Mouse (Mus musculus) kidney, postnatal 0 days (tissue): ENCODE results near the gene Cracr2b. TPM values are rescaled to one million over a fixed set of nuclear protein-coding genes. Genes with fewer than 3 reads are reported as not detected.
"Not testable (repeated sequence)": the region's sequence is repeated elsewhere in the genome, so short reads cannot be mapped to it uniquely, and the experiment has no call there.

Experiments
- ATAC-seq: fragments of 200-750 bp; cut with Nextera tagmentation; replicated peaks from 2 replicates; pipeline ENCODE4 v1.8.0; 2017; ENCODE audit warnings: low read depth, moderate number of reproducible peaks, moderate TSS enrichment, moderate library complexity; ENCODE audit not compliant: low FRiP score
- DNase-seq: peaks from one replicate; pipeline ENCODE4 v3.0.0-alpha.2; 2016; ENCODE audit warnings: low spot score
- H3K27ac ChIP-seq: fragments of 300-500 bp; sonication (generic); 2 replicates; pipeline ENCODE4 v1.5.1; 2014; ENCODE audit warnings: mild to moderate bottlenecking
- H3K27me3 ChIP-seq: fragments of 300-500 bp; sonication (generic); 2 replicates; pipeline ENCODE4 v1.6.1; 2014; ENCODE audit warnings: low read length, mixed read lengths; ENCODE audit not compliant: insufficient read depth
- H3K36me3 ChIP-seq: fragments of 300-500 bp; sonication (generic); 2 replicates; pipeline ENCODE4 v1.6.1; 2014; ENCODE audit warnings: low read length, mixed read lengths; ENCODE audit not compliant: insufficient read depth
- H3K4me1 ChIP-seq: fragments of 300-500 bp; sonication (generic); replicated peaks from 2 replicates; pipeline ENCODE4 v1.6.1; 2014; ENCODE audit warnings: antibody characterized with exemption, low read length, mixed read lengths; ENCODE audit not compliant: insufficient read depth
- H3K4me2 ChIP-seq: fragments of 300-500 bp; sonication (generic); 2 replicates; pipeline ENCODE4 v1.6.1; 2014; ENCODE audit warnings: mild to moderate bottlenecking, low read length, moderate library complexity, mixed read lengths
- H3K4me3 ChIP-seq: fragments of 300-500 bp; sonication (generic); replicated peaks from 2 replicates; pipeline ENCODE4 v1.5.1; 2014; ENCODE audit warnings: low read depth, low read length
- H3K9ac ChIP-seq: fragments of 300-500 bp; sonication (generic); 2 replicates; pipeline ENCODE4 v1.6.1; 2014; ENCODE audit warnings: low read depth, low read length
- H3K9me3 ChIP-seq: fragments of 300-500 bp; sonication (generic); replicated peaks from 2 replicates; pipeline ENCODE4 v1.6.1; 2016; ENCODE audit warnings: low read length, inconsistent platforms, mixed read lengths
- CTCF ChIP-seq: IDR thresholded peaks from 2 replicates; pipeline ENCODE4 v1.5.1; 2016; ENCODE audit warnings: antibody characterized with exemption, low read depth, mild to moderate bottlenecking, moderate library complexity
- whole genome bisulfite sequencing: fragments of 180-500 bp; shearing (Covaris S2); extraction: QIAGEN DNeasy Blood & Tissue Kit; methylation state at CpG from one replicate; pipeline ENCODE4 v1.1.7; 2014; 5-methylcytosine and 5-hydroxymethylcytosine counted together
- polyA plus RNA-seq: library from polyadenylated mRNA; unstranded; fragments of >200 nt; fragmentation: Nextera tagmentation; extraction: Ambion mirVana; gene quantifications from 2 replicates; pipeline ENCODE4 v1.2.1, GENCODE M21; 2015

Gene Cracr2b
- polyA plus RNA-seq, 1 experiment from 2014 or later = 16.1 TPM

DNA sequence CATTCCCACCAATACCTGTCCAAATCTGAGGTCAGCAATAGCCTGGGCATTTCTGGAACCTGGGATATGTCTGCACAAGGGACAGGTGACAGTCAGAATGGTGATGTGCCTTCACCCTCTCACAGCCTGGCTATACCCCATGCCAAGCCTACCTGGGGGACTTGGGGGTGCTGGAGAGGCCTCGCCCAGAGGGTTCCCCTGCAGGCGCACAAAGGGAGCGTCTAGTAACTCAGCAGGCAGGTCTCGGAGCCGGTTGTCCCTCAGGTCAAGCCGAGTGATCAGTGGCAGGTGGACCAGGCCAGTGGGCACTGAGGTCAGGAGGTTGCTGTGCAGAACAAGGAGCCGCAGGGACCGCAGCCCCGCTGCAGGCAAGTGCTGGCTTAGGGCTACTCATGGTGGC is 19.4 kb upstream of the Cracr2b start:
- peaks cover 23% of the 10 kb centered on the region for H3K4me1 ChIP-seq
- no peaks in the 10 kb centered on the region for H3K9me3 ChIP-seq
- DNase-seq = no peak
- H3K4me2 ChIP-seq = no peak overlapping the region
- peaks cover 5% of the 10 kb centered on the region; the same call in 1 of the 2 replicates for H3K36me3 ChIP-seq
- ATAC-seq = no peak
- H3K9ac ChIP-seq = no peak overlapping the region
- 86% methylated on average over 9 of the region's 9 CpGs for WGBS
- no peaks in the 10 kb centered on the region for H3K27me3 ChIP-seq
- no peak for TF ChIP-seq CTCF
- H3K4me3 ChIP-seq = no peak overlapping the region
- no peak overlapping the region for H3K27ac ChIP-seq

DNA sequence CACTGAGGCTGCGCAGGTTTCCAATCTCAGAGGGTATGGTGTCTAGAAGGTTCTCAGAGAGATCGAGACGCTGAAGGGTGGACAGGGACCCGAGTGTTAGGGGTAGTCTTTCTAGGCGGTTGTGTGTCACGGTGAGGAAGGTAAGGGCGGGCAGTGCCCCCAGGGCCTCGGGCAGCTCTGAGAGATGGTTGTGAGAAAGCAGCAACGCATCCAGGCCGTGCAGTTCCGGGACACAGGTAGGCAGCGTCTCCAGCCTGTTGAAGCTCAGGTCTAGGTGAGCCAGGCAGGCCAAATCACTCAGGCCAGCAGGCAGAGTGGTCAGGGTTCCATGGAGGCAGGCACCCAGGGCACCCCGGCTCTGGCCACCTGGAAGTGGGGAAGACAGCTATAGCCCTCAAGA is 18.7 kb upstream of the Cracr2b start:
- Histone ChIP-seq H3K9me3 (no peaks in the 10 kb centered on the region), H3K4me2 (peak overlapping the region; percentile 88; the same call in 1 of the 2 replicates), H3K4me1 (peaks cover 18% of the 10 kb centered on the region; the same call in 1 of the 2 replicates), H3K27me3 (no peaks in the 10 kb centered on the region), H3K36me3 (peaks cover 5% of the 10 kb centered on the region; the same call in 1 of the 2 replicates), H3K27ac (no peak overlapping the region), H3K4me3 (no peak overlapping the region), H3K9ac (peak overlapping the region; percentile 61; the same call in 1 of the 2 replicates)
- no peak for TF ChIP-seq CTCF
- DNase-seq (no peak), ATAC-seq (no peak)
- 89% methylated on average over 13 of the region's 13 CpGs for WGBS

DNA sequence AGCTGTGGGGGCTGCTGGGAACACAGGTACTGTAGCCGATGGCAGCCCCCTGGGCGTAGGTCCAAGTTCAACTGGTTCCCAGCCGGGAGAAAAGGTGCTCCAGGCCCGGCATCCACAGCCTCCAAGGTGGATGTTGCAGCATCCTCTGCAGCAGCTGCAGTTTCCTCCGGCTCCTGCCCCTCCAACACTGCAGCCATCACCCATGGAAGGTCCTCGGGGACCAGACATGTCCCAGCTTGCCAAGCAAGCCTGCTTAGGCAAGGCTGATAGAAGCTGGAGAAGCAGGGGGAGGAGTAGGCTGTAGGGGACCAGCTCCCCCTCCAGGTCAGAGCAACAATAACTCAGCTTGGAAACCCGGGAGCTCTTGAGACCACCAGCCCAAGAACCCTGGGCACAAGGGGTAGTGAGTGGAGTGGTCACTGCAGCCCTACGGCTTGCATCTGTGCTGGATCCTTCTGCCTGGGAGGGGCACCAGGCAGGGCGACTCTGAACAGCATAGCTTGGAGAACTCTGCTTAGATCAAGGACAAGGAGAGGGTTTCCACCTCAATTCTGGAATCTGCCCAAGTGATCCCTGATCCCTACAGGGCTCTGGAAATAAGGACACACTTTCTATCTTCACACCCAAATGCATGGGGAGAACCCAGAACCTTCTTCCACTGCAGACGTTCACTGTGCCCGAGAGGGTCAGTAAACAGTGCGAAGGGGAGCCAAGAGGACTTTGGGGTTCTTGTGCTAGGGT is 17.6 kb upstream of the Cracr2b start:
- peak; percentile 78 for DNase-seq

DNA sequence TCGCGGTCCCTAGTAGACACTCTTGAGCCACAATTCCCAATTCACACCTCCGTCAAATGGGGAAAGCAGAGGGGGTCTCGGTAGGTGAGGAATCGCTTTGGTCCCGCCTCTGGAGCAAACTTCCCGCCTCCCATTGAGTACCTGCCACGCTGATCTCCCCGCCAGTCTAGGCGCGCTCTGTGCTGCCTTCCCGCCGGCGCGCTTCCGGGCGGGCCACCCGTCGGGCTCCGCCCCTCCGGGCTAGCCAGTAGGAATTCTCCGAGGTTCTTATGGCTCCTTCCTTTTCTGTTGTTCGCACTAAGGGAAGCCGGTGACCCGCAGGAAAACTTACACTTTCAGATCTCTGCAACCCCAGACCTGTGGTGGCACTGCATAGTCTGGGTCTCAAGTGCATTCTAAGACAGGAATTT is 17.1 kb upstream of the Cracr2b start, which contains the start of gene Pidd1:
TSS of gene Pidd1 (minus strand) at position 198 of the 410 bp plus-strand sequence.
- no peaks in the 10 kb centered on the region for H3K9me3 ChIP-seq
- DNase-seq (peak; percentile 93), ATAC-seq (peak; percentile 30; the same call in 1 of the 2 replicates)
- peak within 1 kb of the TSS; percentile 88 for H3K4me2 ChIP-seq
- peak within 1 kb of the TSS; percentile 27 for H3K27ac ChIP-seq
- H3K36me3 ChIP-seq = peaks cover 7% of the 10 kb centered on the region; the same call in 1 of the 2 replicates
- no peak for TF ChIP-seq CTCF
- 0% methylated on average over 25 of the region's 25 CpGs for WGBS
- H3K4me3 ChIP-seq = peak within 1 kb of the TSS; percentile 44
- no peaks in the 10 kb centered on the region for H3K27me3 ChIP-seq
- peaks cover 22% of the 10 kb centered on the region; the same call in 1 of the 2 replicates for H3K4me1 ChIP-seq
- peak within 1 kb of the TSS; percentile 61 for H3K9ac ChIP-seq

More for the DNA sequence above, 17.6 kb upstream of the Cracr2b start:
- Histone ChIP-seq H3K9ac (peak overlapping the region; percentile 61), H3K4me1 (peaks cover 20% of the 10 kb centered on the region; the same call in 1 of the 2 replicates), H3K27ac (peak overlapping the region; percentile 27; the same call in 1 of the 2 replicates), H3K36me3 (peaks cover 5% of the 10 kb centered on the region; the same call in 1 of the 2 replicates), H3K4me3 (peak overlapping the region; percentile 44), H3K9me3 (no peaks in the 10 kb centered on the region), H3K27me3 (no peaks in the 10 kb centered on the region), H3K4me2 (peak overlapping the region; percentile 88)
- 9% methylated on average over 12 of the region's 12 CpGs for WGBS
- peak; percentile 7; the same call in 1 of the 2 replicates for ATAC-seq
- TF ChIP-seq CTCF = peak; percentile 59

DNA sequence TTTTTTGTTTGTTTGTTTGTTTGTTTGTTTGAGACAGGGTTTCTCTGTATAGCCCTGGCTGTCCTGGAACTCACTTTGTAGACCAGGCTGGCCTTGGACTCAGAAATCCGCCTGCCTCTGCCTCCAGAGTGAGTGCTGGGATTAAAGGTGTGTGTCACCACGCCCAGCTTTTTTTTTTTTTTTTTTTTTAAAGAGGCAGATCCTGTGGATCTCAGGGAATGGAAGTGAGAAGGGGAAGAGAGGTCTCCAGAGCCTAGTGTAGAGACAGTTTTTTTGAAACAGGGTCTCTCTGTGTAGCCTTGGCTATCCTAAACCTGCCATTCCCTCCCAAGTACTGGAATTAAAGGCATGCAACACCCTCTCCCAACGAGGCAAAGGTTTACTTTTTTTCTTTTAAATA is 14.5 kb upstream of the Cracr2b start:
- DNase-seq, H3K9ac ChIP-seq, H3K9me3 ChIP-seq, H3K27ac ChIP-seq, H3K27me3 ChIP-seq, ATAC-seq, H3K4me3 ChIP-seq, H3K4me2 ChIP-seq: not testable (repeated sequence)
- Histone ChIP-seq H3K36me3 (peaks cover 11% of the 10 kb centered on the region; the same call in 1 of the 2 replicates), H3K4me1 (peaks cover 20% of the 10 kb centered on the region; the same call in 1 of the 2 replicates)
- 85% methylated on average over 3 of the region's 3 CpGs for WGBS

DNA sequence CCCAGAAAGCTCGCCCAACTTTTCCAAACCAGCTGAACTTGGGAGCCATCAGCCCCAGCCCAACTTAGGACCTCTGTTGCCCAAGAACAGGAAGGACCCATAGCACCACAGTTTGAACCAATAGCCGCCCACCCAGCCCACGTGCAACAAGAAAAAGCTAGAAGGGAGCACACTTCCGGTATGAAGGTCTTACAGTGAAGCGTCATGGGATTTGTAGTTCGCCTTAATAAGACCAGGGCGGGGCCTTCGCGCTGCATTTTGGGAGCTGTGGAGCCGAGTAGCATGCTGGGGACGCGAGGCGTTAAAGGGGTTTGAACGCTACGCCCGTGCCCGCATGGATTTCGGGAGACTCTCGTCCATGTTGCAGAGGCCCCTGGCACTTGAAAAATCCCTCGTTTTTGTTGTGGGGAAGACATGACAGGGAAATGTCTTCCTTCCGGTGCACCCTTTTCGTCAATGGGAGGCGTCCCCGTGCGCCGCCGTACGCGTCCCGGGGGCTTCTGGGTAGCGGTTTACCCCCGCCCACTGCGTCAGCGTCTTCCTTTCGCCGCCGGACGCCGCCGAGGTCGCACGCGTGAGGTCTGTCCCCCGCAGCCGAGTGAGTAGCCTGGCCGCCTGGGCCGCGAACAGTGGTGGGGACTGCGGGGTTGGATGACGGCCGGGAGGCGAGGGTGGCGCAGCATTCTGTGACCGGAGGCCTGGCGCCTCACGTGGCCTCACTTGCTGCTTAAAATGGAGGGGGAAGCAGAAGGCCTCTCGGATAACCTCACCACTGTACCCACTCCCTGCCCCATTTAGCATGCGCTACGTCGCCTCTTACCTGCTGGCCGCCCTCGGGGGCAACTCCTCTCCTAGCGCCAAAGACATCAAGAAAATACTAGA is 13.5 kb upstream of the Cracr2b start, which contains the start of gene Rplp2:
TSS of gene Rplp2 (plus strand) at position 261 of the 882 bp plus-strand sequence.
- H3K27me3 ChIP-seq = no peaks in the 10 kb centered on the region
- TF ChIP-seq CTCF = 0 out of 2 replicates have a peak, but pooled peaks have one; percentile 8
- H3K27ac ChIP-seq = peak within 1 kb of the TSS; percentile 86
- peaks cover 17% of the 10 kb centered on the region; the same call in 1 of the 2 replicates for H3K36me3 ChIP-seq
- DNase-seq (peak; percentile 98), ATAC-seq (peak; percentile 88)
- peaks cover 20% of the 10 kb centered on the region; the same call in 1 of the 2 replicates for H3K4me1 ChIP-seq
- peak within 1 kb of the TSS; percentile 60 for H3K4me2 ChIP-seq
- H3K9ac ChIP-seq = peak within 1 kb of the TSS; percentile 81
- WGBS = under 1% methylated on average over 63 of the region's 63 CpGs
- H3K9me3 ChIP-seq = no peaks in the 10 kb centered on the region
- peak within 1 kb of the TSS; percentile 73 for H3K4me3 ChIP-seq
